Mouse (Mus musculus) hindbrain, embryonic 14.5 days (tissue): ENCODE results near the gene Nkrf. TPM values are rescaled to one million over a fixed set of nuclear protein-coding genes. Genes with fewer than 3 reads are reported as not detected.

Experiments
- polyA plus RNA-seq: library from polyadenylated mRNA; unstranded; fragments of >200 nt; fragmentation: Nextera tagmentation; extraction: Ambion mirVana; gene quantifications from 2 replicates; pipeline ENCODE4 v1.2.1, GENCODE M21; 2014

The Nkrf gene
- polyA plus RNA-seq, 1 experiment from 2014 or later, result 21.4 TPM

Other genes with a start within 250 kb of the Nkrf start
- gene Slc25a43, start 159.2 kb downstream of the Nkrf start, polyA plus RNA-seq, result 0.42 and 0.96 TPM in 2 replicates
- gene Slc25a5, start 107.2 kb downstream of the Nkrf start, polyA plus RNA-seq, result 568 TPM in 2 replicates
- gene Ube2a, start 29.0 kb downstream of the Nkrf start, polyA plus RNA-seq, result 132 and 134 TPM in 2 replicates
- 24.6 and 25.3 TPM in 2 replicates for gene C330007P06Rik, start 28.8 kb downstream of the Nkrf start, polyA plus RNA-seq
- 70.7 and 76.1 TPM in 2 replicates for gene Sept6, start 88.9 kb upstream of the Nkrf start, polyA plus RNA-seq
- not detected in 2 replicates for gene Sowahd, start 145.9 kb upstream of the Nkrf start, polyA plus RNA-seq
- 293 and 367 TPM in 2 replicates for gene Rpl39, start 182.5 kb upstream of the Nkrf start, polyA plus RNA-seq
- 20.6 and 23.4 TPM in 2 replicates for gene Upf3b, start 207.4 kb upstream of the Nkrf start, polyA plus RNA-seq
- gene Nkap, start 223.9 kb upstream of the Nkrf start, polyA plus RNA-seq, result 23.5 and 23.8 TPM in 2 replicates